Mouse (Mus musculus) forebrain, embryonic 16.5 days (tissue): ENCODE data around the gene Fosl1. TPM values are rescaled to one million over a fixed set of nuclear protein-coding genes. Genes with fewer than 3 reads are reported as not detected.
A peak's percentile ranks its signal among the peaks of the same experiment; 100 is the strongest.

Experiments used
- ATAC-seq: fragments of 200-750 bp; cut with Nextera tagmentation; 2 replicates; pipeline ENCODE4 v1.8.0; 2017; ENCODE audit warnings: mild to moderate bottlenecking, moderate library complexity
- H3K27ac ChIP-seq: fragments of 300-500 bp; sonication (generic); 2 replicates; pipeline ENCODE4 v1.5.1; 2014; ENCODE audit warnings: low read length, control low read depth
- H3K27me3 ChIP-seq: fragments of 300-500 bp; sonication (generic); replicated peaks from 2 replicates; pipeline ENCODE4 v1.6.1; 2014; ENCODE audit warnings: low read length; ENCODE audit not compliant: control insufficient read depth, insufficient read depth
- H3K36me3 ChIP-seq: fragments of 300-500 bp; sonication (generic); 2 replicates; pipeline ENCODE4 v1.6.1; 2014; ENCODE audit not compliant: control insufficient read depth, insufficient read depth
- H3K4me1 ChIP-seq: fragments of 300-500 bp; sonication (generic); replicated peaks from 2 replicates; pipeline ENCODE4 v1.6.1; 2014; ENCODE audit warnings: low read length; ENCODE audit not compliant: control insufficient read depth, insufficient read depth
- H3K4me2 ChIP-seq: fragments of 300-500 bp; sonication (generic); 2 replicates; pipeline ENCODE4 v1.6.1; 2014; ENCODE audit warnings: mild to moderate bottlenecking, low read length, control low read depth
- H3K4me3 ChIP-seq: fragments of 300-500 bp; sonication (generic); replicated peaks from 2 replicates; pipeline ENCODE4 v1.5.1; 2014; ENCODE audit warnings: mild to moderate bottlenecking, low read length, control low read depth
- H3K9ac ChIP-seq: fragments of 300-500 bp; sonication (generic); replicated peaks from 2 replicates; pipeline ENCODE4 v1.6.1; 2014; ENCODE audit warnings: low read depth, low read length, control low read depth
- H3K9me3 ChIP-seq: fragments of 300-500 bp; sonication (generic); 2 replicates; pipeline ENCODE4 v1.6.1; 2016; ENCODE audit warnings: low read length; ENCODE audit not compliant: control insufficient read depth
- WGBS: fragments of 180-500 bp; shearing (Covaris S2); extraction: QIAGEN DNeasy Blood & Tissue Kit; methylation state at CpG from one replicate; pipeline ENCODE4 v1.1.7; 2014; 5-methylcytosine and 5-hydroxymethylcytosine counted together
- polyA plus RNA-seq: library from polyadenylated mRNA; unstranded; fragments of >200 nt; fragmentation: Nextera tagmentation; extraction: Ambion mirVana; gene quantifications from 2 replicates; pipeline ENCODE4 v1.2.1, GENCODE M21; 2015

The Fosl1 gene
- polyA plus RNA-seq, 1 experiment from 2014 or later, result not detected

DNA sequence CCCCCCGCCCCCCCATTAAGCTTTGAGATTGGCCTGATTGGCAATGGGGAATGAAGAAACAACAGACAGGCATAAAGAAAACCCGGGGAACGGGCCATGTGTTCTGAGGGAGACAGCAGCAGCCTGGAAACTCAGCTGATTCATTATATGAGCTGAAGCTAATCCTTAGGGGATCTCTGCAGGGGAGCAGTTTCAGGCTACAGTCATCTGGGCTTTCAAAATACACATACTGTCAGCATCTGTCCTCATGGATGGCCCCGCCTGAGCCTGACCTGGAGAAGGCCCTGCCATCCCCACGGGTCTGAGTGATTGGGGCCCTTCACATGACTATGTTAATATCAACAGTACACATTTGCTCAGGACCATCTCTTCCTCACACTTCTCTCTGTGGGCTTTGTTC, 24.5 kb downstream of the Fosl1 start:
- no peak overlapping the region for H3K4me2 ChIP-seq
- no peaks in the 10 kb centered on the region for H3K9me3 ChIP-seq
- WGBS, result 50% methylated on average over 5 of the region's 5 CpGs
- H3K27ac ChIP-seq, result no peak overlapping the region
- H3K27me3 ChIP-seq, result no peaks in the 10 kb centered on the region
- H3K4me3 ChIP-seq, result no peak overlapping the region
- ATAC-seq, result no peak
- peaks cover 21% of the 10 kb centered on the region for H3K4me1 ChIP-seq
- H3K36me3 ChIP-seq, result peaks cover 2% of the 10 kb centered on the region; the same call in 1 of the 2 replicates
- H3K9ac ChIP-seq, result no peak overlapping the region

GRCm38 (mm10) chr19:5472857-5473256, 25.5 kb downstream of the Fosl1 start:
- H3K27me3 ChIP-seq, result no peaks in the 10 kb centered on the region
- H3K9me3 ChIP-seq, result no peaks in the 10 kb centered on the region
- no peak overlapping the region for H3K9ac ChIP-seq
- H3K4me1 ChIP-seq, result peaks cover 21% of the 10 kb centered on the region
- no peak overlapping the region for H3K4me3 ChIP-seq
- H3K36me3 ChIP-seq, result no peaks in the 10 kb centered on the region
- no peak overlapping the region for H3K27ac ChIP-seq
- 78% methylated on average over 3 of the region's 3 CpGs for WGBS
- ATAC-seq, result no peak
- H3K4me2 ChIP-seq, result no peak overlapping the region

GRCm38 (mm10) chr19:5473720-5474119, 26.4 kb downstream of the Fosl1 start, which contains the start of gene Efemp2:
TSS of gene Efemp2 (plus strand) at chr19:5473954.
- Histone ChIP-seq H3K4me3 (peak within 1 kb of the TSS; percentile 57), H3K9me3 (no peaks in the 10 kb centered on the region), H3K4me1 (peaks cover 21% of the 10 kb centered on the region)

DNA sequence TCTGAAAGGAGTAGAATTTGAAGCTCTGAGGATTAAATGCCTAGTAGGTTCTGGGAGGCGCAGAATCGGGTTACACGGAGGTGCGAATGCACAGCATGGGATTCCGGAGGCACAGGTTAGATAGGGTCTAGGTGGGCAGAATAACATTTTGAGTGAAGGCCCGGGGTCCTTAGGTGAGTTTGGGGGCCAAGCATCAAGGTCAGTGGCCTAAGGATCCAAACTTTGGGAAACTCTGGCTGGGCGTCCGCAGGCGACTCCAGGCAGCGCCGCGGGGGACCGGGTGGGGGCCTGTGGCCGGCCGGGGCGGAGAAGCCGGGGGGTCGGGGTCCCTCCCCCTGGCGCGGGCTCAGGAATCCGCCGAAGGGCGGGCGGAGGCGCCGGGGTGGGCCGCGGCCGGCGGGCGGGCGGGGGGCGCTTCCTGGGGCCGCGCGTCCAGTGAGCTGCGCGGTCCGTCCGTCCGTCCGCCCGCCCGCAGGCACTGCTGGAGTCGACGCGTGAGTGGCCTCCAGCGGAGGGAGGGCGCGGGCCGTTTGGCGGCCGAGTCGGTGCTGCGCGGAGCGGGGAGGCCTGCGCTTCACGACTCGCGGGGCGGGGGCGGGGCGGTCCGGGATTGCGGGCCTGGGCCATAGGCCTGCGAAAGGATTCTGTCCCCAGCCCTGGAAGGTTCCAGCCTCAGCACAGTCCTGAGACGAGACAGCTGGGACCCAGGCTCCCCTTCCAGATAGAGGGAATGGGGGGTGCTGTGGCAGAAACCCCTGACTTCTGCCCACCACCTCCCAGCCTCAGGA, 27.1 kb downstream of the Fosl1 start:
- Histone ChIP-seq H3K4me2 (peak overlapping the region; percentile 96), H3K36me3 (no peaks in the 10 kb centered on the region; the same call in 1 of the 2 replicates), H3K9me3 (no peaks in the 10 kb centered on the region), H3K27ac (peak overlapping the region; percentile 30), H3K9ac (peak overlapping the region; percentile 81), H3K4me3 (peak overlapping the region; percentile 57), H3K27me3 (no peaks in the 10 kb centered on the region), H3K4me1 (peaks cover 21% of the 10 kb centered on the region)
- peak; percentile 37 for ATAC-seq
- WGBS, result under 1% methylated on average over 65 of the region's 68 CpGs

More at GRCm38 (mm10) chr19:5473720-5474119, 26.4 kb downstream of the Fosl1 start, which contains the start of gene Efemp2:
- no peaks in the 10 kb centered on the region; the same call in 1 of the 2 replicates for H3K36me3 ChIP-seq
- H3K27ac ChIP-seq, result peak within 1 kb of the TSS; percentile 30
- under 1% methylated on average over 22 of the region's 22 CpGs for WGBS
- peak within 1 kb of the TSS; percentile 96 for H3K4me2 ChIP-seq
- peak within 1 kb of the TSS; percentile 81 for H3K9ac ChIP-seq
- ATAC-seq, result peak; percentile 55
- no peaks in the 10 kb centered on the region for H3K27me3 ChIP-seq

GRCm38 (mm10) chr19:5475069-5475714, 27.8 kb downstream of the Fosl1 start:
- peak overlapping the region; percentile 81 for H3K9ac ChIP-seq
- peak; percentile 31; the same call in 1 of the 2 replicates for ATAC-seq
- H3K9me3 ChIP-seq, result no peaks in the 10 kb centered on the region
- H3K36me3 ChIP-seq, result no peaks in the 10 kb centered on the region; the same call in 1 of the 2 replicates
- H3K27me3 ChIP-seq, result no peaks in the 10 kb centered on the region
- WGBS, result 21% methylated on average over 13 of the region's 13 CpGs
- H3K4me2 ChIP-seq, result peak overlapping the region; percentile 96
- peaks cover 21% of the 10 kb centered on the region for H3K4me1 ChIP-seq
- H3K27ac ChIP-seq, result peak overlapping the region; percentile 30; the same call in 1 of the 2 replicates
- H3K4me3 ChIP-seq, result peak overlapping the region; percentile 57

DNA sequence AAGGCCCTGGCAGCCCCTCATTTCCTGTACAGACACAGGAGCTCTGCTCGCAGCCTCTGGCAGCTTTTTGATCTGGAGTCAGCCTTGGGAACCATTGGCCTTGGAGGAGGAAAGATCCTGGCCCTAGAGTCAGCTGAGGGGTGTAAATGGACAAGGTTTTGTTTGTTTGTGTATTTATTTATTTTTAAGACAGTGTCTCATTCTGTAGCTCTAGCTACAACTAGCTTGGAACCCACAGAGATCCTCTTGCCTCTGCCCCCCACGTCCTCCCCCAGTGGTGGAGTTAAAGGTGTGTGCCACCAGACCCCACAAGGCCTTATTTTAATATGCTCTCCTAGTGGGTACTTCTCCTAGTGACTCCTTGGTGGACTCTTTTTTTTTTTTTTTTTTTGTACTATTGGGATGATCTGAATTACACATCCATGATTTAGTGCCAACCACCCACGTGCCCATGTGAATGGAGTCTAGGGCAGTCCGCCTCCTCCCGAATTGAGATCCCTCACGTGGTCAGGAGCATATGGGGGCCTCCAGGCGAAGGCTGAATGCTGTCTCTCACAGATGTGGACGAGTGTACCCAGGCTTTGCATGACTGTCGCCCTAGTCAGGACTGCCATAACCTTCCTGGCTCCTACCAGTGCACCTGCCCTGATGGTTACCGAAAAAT, 29.8 kb downstream of the Fosl1 start:
- Histone ChIP-seq H3K36me3 (no peaks in the 10 kb centered on the region; the same call in 1 of the 2 replicates), H3K9ac (no peak overlapping the region), H3K27ac (no peak overlapping the region), H3K27me3 (no peaks in the 10 kb centered on the region), H3K9me3 (no peaks in the 10 kb centered on the region), H3K4me3 (no peak overlapping the region), H3K4me2 (no peak overlapping the region), H3K4me1 (peaks cover 21% of the 10 kb centered on the region)
- WGBS, result 79% methylated on average over 10 of the region's 10 CpGs
- no peak for ATAC-seq

DNA sequence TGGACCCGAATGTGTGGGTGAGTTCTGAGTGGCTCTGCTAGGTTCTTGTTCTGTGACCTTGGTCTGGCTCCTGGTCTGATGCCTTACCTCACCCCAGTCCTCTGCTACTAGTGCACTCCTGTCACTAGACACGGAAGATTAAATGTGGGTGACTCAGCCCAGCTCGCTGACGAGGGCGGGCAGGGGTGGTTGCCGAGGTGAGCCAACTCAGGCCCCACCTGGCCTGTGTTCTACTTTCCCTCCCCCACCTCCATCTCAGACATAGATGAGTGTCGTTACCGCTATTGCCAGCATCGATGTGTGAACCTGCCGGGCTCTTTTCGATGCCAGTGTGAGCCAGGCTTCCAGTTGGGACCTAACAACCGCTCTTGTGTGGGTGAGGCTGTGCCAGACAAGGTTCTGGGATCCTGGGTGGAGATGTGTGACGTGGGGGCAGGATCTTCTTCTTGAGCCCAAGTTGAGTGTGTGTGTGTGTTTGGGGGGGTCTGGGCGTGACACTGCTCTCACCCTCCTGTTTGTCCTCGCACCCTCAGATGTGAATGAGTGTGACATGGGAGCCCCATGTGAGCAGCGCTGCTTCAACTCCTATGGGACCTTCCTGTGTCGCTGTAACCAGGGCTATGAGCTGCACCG, 30.4 kb downstream of the Fosl1 start:
- Histone ChIP-seq H3K27ac (no peak overlapping the region), H3K9ac (no peak overlapping the region), H3K4me1 (peaks cover 21% of the 10 kb centered on the region), H3K4me3 (no peak overlapping the region), H3K36me3 (no peaks in the 10 kb centered on the region; the same call in 1 of the 2 replicates), H3K4me2 (no peak overlapping the region), H3K9me3 (no peaks in the 10 kb centered on the region), H3K27me3 (no peaks in the 10 kb centered on the region)
- no peak for ATAC-seq
- 90% methylated on average over 18 of the region's 18 CpGs for WGBS

- Histone ChIP-seq H3K27ac (no peak overlapping the region), H3K36me3 (no peaks in the 10 kb centered on the region; the same call in 1 of the 2 replicates), H3K4me1 (peaks cover 6% of the 10 kb centered on the region), H3K27me3 (no peaks in the 10 kb centered on the region), H3K4me3 (no peak overlapping the region), H3K4me2 (no peak overlapping the region), H3K9ac (no peak overlapping the region), H3K9me3 (no peaks in the 10 kb centered on the region)
- ATAC-seq, result no peak
- 95% methylated on average over 10 of the region's 10 CpGs for WGBS
Measured at GRCm38 (mm10) chr19:5480016-5480415, 32.7 kb downstream of the Fosl1 start.
